Mouse (Mus musculus) olfactory bulb, adult 2 months (tissue): ENCODE results near the gene Ctdspl.

ENCODE experiments used
- CTCF ChIP-seq: fragments of 200-500 bp; IDR thresholded peaks from 2 replicates; pipeline ENCODE4 v1.5.1; 2012; ENCODE audit warnings: low read depth, mild to moderate bottlenecking, low read length, moderate library complexity; ENCODE audit not compliant: insufficient read depth
- POLR2A ChIP-seq: fragments of 200-500 bp; IDR thresholded peaks from 2 replicates; pipeline ENCODE4 v1.6.1; 2012; ENCODE audit warnings: mild to moderate bottlenecking, low read depth, low read length, moderate library complexity; ENCODE audit not compliant: insufficient read depth

DNA sequence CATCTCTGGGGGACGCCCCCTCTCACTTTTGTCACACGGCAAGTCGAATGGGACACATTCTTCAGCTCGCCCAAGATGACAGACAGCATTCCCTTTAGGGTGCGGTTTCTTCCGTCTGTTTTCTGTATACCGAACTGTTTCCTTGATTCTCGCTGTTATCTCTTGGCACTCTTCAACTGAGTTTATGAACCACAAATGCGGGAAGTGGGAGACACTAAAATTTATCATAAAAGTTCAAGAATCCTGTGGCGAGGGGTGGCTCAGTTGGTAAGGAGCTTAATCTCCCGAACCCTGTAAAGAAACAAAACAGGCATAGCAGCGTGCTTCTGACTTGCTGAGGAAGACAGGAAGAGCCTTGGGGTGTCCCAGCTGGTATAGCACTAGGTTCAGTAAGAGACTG is 18.1 kb downstream of the Ctdspl start:
- TF ChIP-seq CTCF (no peak), POLR2A (no peak)
